Mouse (Mus musculus) cortical plate, adult 2 months (tissue): ENCODE results near the gene Ints6l.

Experiments used
- CTCF ChIP-seq: fragments of 200-500 bp; IDR thresholded peaks from 2 replicates; pipeline ENCODE4 v1.5.1; 2011; ENCODE audit warnings: mild to moderate bottlenecking, control low read depth, low read length; ENCODE audit not compliant: insufficient read depth; ENCODE audit errors: extremely low read depth
- POLR2A ChIP-seq: fragments of 200-500 bp; IDR thresholded peaks from 2 replicates; pipeline ENCODE4 v1.6.1; 2011; ENCODE audit warnings: mild to moderate bottlenecking, low read length, control low read depth; ENCODE audit not compliant: insufficient read depth; ENCODE audit errors: extremely low read depth

DNA sequence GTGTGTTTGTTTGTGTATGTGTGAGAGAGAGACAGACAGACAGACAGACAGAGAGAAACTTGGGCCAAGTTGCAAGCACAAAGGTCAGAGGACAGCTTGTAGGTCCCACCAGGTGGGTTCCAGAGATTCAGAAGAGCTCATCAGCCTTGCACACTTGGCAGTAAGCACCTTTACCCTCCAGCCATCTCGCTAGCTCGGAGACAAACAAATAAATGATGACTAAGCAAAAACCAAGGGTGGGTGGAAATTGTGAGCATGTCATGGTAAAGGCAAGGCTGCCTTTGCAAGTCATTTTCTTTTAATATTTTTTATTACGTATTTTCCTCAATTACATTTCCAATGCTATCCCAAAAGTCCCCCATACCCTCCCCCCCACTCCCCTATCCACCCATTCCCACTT lies 98.9 kb downstream of the Ints6l start:
- TF ChIP-seq CTCF (no peak), POLR2A (no peak)
